Mouse (Mus musculus) adrenal gland, postnatal 10 days (tissue): ENCODE measurements around the gene Gemin8. TPM values are rescaled to one million over a fixed set of nuclear protein-coding genes. Genes with fewer than 3 reads are reported as not detected.

Experiments
- DNase-seq: peaks from one replicate; pipeline ENCODE4 v3.0.0; 2021; ENCODE audit warnings: mixed read lengths
- long read RNA-seq, 2 experiments: library from polyadenylated mRNA; stranded (forward); transcript quantifications; one replicate each; pipeline ENCODE4 v2.0.0; 2021
- total RNA-seq, 2 experiments: library from RNA; stranded (reverse); gene quantifications; 2 replicates each; pipeline ENCODE4 v1.2.3; 2021

Gene Gemin8
- 10 to 100 TPM in 1 of 2 experiments, 1 to 10 TPM in 1; 9.8 to 10.5 TPM for total RNA-seq
- long read RNA-seq, experiment 1, transcript Gemin8-201 (4 exons, 1,862 nt), result major isoform, 7 of 8 reads
- long read RNA-seq, experiment 1, partial matches to known transcripts, result 0 of 8 reads
- long read RNA-seq, experiment 1, other reads (novel, unspliced or antisense), result 0 of 8 reads
- long read RNA-seq, experiment 2, partial matches to known transcripts, result 0 of 5 reads
- long read RNA-seq, experiment 2, other reads (novel, unspliced or antisense), result 1 of 5 reads

GRCm38 (mm10) chrX:166169892-166170799 lies at the start of gene Gemin8:
TSS of gene Gemin8 (plus strand) at chrX:166170454.
- peak; percentile 93 for DNase-seq

GRCm38 (mm10) chrX:166147158-166147846 lies 23.0 kb upstream of the Gemin8 start:
- DNase-seq, result no peak

DNA sequence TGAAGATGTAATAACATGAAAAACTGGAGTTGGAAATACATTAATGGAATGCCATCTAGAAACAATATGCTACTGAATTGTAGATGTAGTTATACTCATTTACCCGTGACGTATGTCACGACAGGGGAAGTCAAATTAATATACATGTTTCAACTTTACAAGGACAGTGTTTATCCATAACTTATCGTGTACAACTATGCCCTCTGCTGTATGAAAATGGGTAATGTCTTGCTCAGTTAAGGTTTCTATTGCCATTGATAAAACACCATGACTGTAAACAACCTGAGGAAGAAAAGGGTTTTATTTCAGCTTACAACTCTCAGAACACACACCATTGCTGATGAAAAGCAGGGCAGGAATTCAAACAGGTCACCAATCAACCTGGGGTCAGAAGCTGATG lies 7.5 kb upstream of the Gemin8 start:
- DNase-seq, result no peak

DNA sequence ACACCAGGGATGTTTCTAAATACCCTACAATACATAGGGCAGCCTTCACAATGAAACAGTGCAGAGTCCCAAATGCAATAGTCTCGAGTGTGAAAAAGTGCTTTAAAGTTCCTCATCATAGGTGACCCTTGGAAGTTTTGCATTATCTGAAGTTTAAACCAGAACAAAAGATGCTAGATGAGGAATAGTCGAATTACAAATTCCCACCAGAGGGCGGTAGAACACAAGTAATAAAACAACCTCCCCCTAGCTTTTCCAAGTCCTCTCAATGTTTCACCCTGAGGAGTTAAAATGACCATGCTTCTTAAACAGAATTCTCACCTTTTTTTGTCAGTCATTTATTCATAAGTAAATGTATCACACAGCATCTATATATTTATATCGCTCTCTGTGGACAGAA lies 2.9 kb upstream of the Gemin8 start:
- peak; percentile 27 for DNase-seq

GRCm38 (mm10) chrX:166167923-166168322 lies 2.3 kb upstream of the Gemin8 start:
- no peak for DNase-seq

- no peak for DNase-seq
These were observed 815 bp downstream of the Gemin8 start for GRCm38 (mm10) chrX:166170800-166171738.

DNA sequence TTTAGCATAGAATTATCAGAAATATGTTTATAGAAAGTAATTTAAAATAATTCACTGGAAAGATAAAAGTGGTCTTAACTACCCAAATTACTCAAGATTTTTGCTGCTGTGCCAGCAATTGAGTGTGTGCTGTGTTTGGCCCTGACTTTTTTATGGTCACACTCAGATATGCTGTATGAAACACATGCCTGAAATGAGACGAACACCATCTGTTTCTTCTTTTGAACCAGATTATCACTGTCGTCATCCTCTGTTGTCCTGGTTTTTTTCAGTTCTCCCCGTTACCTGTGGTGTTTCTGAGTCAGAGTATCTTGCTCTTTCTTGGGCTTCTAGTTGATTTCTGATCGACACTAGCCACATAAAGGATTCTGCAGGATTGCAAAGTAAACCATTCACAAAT lies 1.8 kb downstream of the Gemin8 start:
- no peak for DNase-seq

DNA sequence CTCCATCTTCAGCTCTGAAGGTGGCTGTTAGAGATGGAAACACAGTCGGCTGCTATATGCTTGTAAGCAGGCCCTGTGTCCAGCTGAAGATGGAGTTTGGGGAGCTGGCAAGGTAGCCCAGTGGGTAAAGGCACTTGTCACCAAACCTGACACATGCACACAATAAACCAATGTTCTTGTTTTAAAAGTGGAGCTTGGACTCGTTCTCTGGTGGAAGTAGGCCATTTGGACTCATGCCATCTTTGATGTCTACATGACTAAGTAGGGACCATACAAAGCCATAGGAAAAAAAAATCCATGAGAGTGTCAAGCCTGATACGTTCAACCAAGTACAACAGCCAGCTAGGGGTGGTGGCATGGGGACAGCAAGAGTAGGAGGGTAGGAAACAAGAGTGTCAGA lies 2.4 kb downstream of the Gemin8 start:
- peak; percentile 4 for DNase-seq

DNA sequence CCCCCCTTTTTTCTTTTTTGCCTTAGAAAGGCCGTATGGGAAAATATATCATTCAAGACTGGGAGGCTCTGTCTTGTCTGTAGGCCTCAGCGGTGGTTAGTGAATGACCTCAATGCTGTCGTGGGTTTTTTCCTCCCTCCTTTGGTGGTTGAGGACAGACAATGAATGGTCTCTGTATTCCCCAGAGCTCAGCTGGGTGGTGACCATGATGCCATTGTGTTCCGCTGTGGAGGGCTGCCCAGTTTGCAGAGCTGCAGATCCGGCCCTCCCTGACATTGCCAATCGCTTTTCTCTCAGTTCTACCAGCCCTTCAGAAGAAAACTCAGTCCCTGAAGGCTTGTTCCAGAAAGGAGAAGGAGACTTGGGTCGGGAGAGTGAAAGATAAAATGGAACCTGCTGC lies 3.5 kb downstream of the Gemin8 start:
- DNase-seq, result no peak

GRCm38 (mm10) chrX:166177929-166178328 lies 7.7 kb downstream of the Gemin8 start:
- DNase-seq, result peak; percentile 4

DNA sequence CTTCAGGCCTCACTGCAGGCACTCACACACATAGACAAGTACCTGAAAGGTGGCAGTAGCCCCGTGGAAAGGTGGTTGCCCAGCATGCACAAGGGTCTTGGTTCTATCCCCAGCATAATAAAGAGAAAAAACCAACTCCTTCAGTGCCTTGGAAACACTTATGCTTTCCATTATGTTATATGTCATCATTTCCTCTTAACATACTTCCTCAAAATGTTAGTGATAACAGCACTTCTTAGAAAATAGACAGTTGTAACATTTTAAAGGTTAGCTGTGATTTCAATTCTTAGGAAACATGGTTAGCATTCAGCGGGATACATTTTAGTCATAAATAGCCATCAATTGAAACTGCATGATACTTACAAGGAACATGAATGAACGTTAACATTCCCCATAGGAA lies 12.8 kb downstream of the Gemin8 start:
- no peak for DNase-seq

DNA sequence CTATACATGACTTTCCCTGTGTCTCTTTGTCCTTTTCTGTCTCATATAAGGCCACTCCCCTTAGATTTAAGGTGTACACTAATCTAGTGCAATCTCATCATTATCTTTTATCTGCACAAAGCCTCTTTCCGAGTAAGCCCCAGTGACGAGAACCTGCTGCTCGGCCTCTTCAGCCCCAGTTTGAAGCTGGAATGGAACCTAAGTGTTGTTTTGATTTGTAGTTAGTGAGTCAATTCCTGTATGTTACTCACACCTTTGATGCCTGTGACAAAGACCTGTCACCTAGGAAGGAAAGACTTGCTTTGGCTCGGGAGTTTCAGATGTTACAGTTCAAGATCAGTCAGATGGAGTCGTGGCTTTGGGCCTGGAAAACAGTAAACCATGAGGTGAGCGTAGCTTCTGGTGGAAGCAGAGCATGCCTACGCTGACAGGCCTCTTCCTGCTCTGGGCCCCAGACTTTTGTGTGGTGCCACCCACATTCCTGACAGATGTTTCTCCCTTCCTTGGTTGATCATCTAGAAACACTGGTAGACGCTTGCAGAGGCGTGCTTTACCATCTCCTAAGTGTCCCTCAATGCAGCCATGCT lies 15.2 kb downstream of the Gemin8 start:
- DNase-seq, result no peak

DNA sequence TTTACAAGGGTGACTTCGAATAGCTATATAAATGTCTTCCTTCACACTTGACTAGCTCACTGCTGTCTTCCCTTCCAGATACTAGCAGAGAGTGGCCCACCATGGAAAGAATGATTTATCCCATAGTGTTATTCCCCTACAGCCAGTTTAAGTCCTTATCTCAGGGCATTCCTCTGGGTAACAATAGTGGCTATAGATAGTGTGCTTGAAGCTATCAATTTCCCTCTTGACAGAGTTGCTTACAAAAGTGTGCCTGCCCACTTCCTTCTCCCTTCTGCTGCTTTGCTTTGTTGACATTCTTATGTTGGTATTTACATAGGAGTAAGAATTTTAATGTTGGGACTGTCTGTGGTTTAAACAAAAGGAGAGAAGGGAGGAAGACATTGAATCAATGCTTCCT lies 17.5 kb downstream of the Gemin8 start:
- no peak for DNase-seq

GRCm38 (mm10) chrX:166196327-166196726 lies 26.1 kb downstream of the Gemin8 start:
- DNase-seq, result no peak

GRCm38 (mm10) chrX:166198266-166198665 lies 28.0 kb downstream of the Gemin8 start:
- no peak for DNase-seq

DNA sequence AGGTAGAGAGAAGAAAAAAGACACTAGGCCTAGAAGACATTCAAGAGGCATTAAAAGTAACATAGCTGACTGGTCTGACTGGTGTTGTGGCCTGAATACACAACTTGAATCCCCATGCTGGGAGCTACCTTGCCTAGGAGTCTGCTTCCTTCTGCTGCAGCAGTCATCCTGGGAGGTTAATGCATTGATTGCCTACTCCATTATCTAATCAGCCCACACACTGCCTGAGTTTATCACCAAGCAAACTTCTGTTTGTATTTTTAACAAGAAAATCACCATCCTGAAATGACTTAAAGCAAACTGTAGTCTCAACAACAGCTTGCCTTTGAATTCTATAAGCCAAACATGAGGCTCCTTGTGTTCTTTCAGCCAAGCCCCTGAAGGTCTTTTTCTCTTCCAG lies 29.6 kb downstream of the Gemin8 start:
- no peak for DNase-seq

GRCm38 (mm10) chrX:166214576-166214975 lies 44.3 kb downstream of the Gemin8 start:
- no peak for DNase-seq

GRCm38 (mm10) chrX:166216248-166216647 lies 46.0 kb downstream of the Gemin8 start:
- DNase-seq, result no peak

GRCm38 (mm10) chrX:166216720-166217119 lies 46.5 kb downstream of the Gemin8 start:
- DNase-seq, result no peak

- DNase-seq, result no peak
These were observed 49.1 kb downstream of the Gemin8 start for GRCm38 (mm10) chrX:166219331-166219730.

- no peak for DNase-seq
These were observed 56.6 kb downstream of the Gemin8 start for GRCm38 (mm10) chrX:166226856-166227255.
